Mouse (Mus musculus) heart, adult 18-20 months (tissue): ENCODE data around the gene C4b. TPM values are rescaled to one million over a fixed set of nuclear protein-coding genes. Genes with fewer than 3 reads are reported as not detected.
"Not testable (repeated sequence)": the region's sequence is repeated elsewhere in the genome, so short reads cannot be mapped to it uniquely, and the experiment has no call there.

Experiments used
- DNase-seq, 2 experiments: peaks; one replicate each; pipeline ENCODE4 v3.0.0; 2021 to 2022; ENCODE audit warnings: mixed read lengths in 1 of 2
- long read RNA-seq, 2 experiments: library from polyadenylated mRNA; stranded (forward); transcript quantifications; one replicate each; pipeline ENCODE4 v2.0.0; 2021
- total RNA-seq, 2 experiments: library from RNA; stranded (reverse); gene quantifications; 2 replicates each; pipeline ENCODE4 v1.2.3; 2021

The C4b gene
- total RNA-seq: 10 to 100 TPM; 14.4 to 25.5 TPM
- long read RNA-seq, experiment 1, full-length matches to known transcripts: 4 of 10 reads
- long read RNA-seq, experiment 1, partial matches to known transcripts: 5 of 10 reads
- long read RNA-seq, experiment 1, other reads (novel, unspliced or antisense): 1 of 10 reads
- long read RNA-seq, experiment 2, full-length matches to known transcripts: 5 of 7 reads
- long read RNA-seq, experiment 2, partial matches to known transcripts: 2 of 7 reads
- long read RNA-seq, experiment 2, other reads (novel, unspliced or antisense): 0 of 7 reads

GRCm38 (mm10) chr17:34743719-34744118, at the start of gene C4b:
Gene C4b, minus strand, starts transcription at chr17:34743882.
- peak in 1 of 2 experiments; percentile 66 for DNase-seq

- DNase-seq: no peak
Measured at GRCm38 (mm10) chr17:34777680-34778325, 34.1 kb upstream of the C4b start.

GRCm38 (mm10) chr17:34761471-34761870, 17.8 kb upstream of the C4b start:
- peak in 1 of 2 experiments; percentile 30 for DNase-seq

- peak in 1 of 2 experiments; percentile 33 for DNase-seq
Measured at GRCm38 (mm10) chr17:34746531-34746930, 2.8 kb upstream of the C4b start.

GRCm38 (mm10) chr17:34745166-34745565, 1.5 kb upstream of the C4b start:
- DNase-seq: not testable (repeated sequence)

GRCm38 (mm10) chr17:34744611-34745010, 929 bp upstream of the C4b start:
- peak in 1 of 2 experiments; percentile 16 for DNase-seq

GRCm38 (mm10) chr17:34744206-34744605, 524 bp upstream of the C4b start:
- DNase-seq: no peak

GRCm38 (mm10) chr17:34740280-34740679, 3.4 kb downstream of the C4b start:
- DNase-seq: no peak

- DNase-seq: not testable (repeated sequence)
Measured at GRCm38 (mm10) chr17:34739708-34740107, 4.0 kb downstream of the C4b start.

- not testable (repeated sequence) for DNase-seq
Measured at GRCm38 (mm10) chr17:34737466-34737865, 6.2 kb downstream of the C4b start.

- not testable (repeated sequence) for DNase-seq
Measured at GRCm38 (mm10) chr17:34729779-34730553, 13.7 kb downstream of the C4b start.

- not testable (repeated sequence) for DNase-seq
Measured at GRCm38 (mm10) chr17:34729155-34729554, 14.5 kb downstream of the C4b start.

- DNase-seq: no peak
Measured at GRCm38 (mm10) chr17:34727887-34728286, 15.8 kb downstream of the C4b start.

GRCm38 (mm10) chr17:34723066-34723465, 20.6 kb downstream of the C4b start:
- no peak for DNase-seq

- not testable (repeated sequence) for DNase-seq
Measured at GRCm38 (mm10) chr17:34722238-34722637, 21.4 kb downstream of the C4b start.

GRCm38 (mm10) chr17:34719886-34720285, 23.8 kb downstream of the C4b start:
- DNase-seq: not testable (repeated sequence)

- no peak for DNase-seq
Measured at GRCm38 (mm10) chr17:34717401-34717800, 26.3 kb downstream of the C4b start.

GRCm38 (mm10) chr17:34716247-34716646, 27.4 kb downstream of the C4b start:
- no peak for DNase-seq

- not testable (repeated sequence) for DNase-seq
Measured at GRCm38 (mm10) chr17:34715451-34715850, 28.2 kb downstream of the C4b start.

- not testable (repeated sequence) for DNase-seq
Measured at GRCm38 (mm10) chr17:34714908-34715445, 28.7 kb downstream of the C4b start.

- not testable (repeated sequence) for DNase-seq
Measured at GRCm38 (mm10) chr17:34714181-34714907, 29.3 kb downstream of the C4b start.

- DNase-seq: peak; percentile 54 to 84
Measured at GRCm38 (mm10) chr17:34712951-34713350, 30.7 kb downstream of the C4b start.
